Comparison of ENCODE assay signal across 21 mouse cellular contexts in the genomic region with DNA sequence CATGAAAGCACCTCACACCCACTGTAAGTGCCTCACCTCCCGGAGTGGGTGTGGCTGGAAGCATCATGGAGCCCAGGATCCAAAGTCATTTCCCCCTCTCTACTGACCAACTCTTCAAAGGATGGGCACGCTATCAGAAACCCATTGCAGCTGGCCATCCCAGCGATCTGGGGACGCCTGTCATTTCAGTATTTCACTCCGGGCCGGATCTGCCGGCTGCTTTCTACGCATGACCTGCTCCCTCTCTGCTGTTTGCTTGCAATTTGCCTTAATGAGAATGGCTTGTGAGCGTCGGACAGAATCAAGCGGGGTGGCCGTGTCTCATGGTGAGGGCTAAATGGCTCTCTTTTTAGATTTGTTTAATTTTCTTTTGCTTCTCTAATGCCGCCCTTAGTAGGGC.
"Had no signal": no experiment of that assay in that cellular context is flagged by ENCODE, and none has a peak within 500 bp of the region (broad histone marks: within the 10 kb centered on the region; RNA-seq: fewer than 3 reads in every experiment).

No protein-coding gene starts in this region.

- H3K36me3 ChIP-seq: liver, embryonic 12.5 days; liver, embryonic 15.5 days; midbrain, embryonic 13.5 days; stomach, embryonic 15.5 days had no signal

- H3K27me3 ChIP-seq: limb, embryonic 13.5 days; liver, embryonic 12.5 days; liver, embryonic 15.5 days; lung, embryonic 15.5 days; midbrain, embryonic 13.5 days; stomach, embryonic 15.5 days had no signal

- ATAC-seq: intestine, postnatal 0 days; liver, embryonic 12.5 days; midbrain, embryonic 13.5 days had no signal

- H3K4me3 ChIP-seq: left cerebral cortex, adult 2 months; limb, embryonic 10.5 days; limb, embryonic 13.5 days; liver, embryonic 12.5 days; liver, embryonic 15.5 days; lung, embryonic 15.5 days; megakaryocyte, embryonic 14.5 days; midbrain, embryonic 10.5 days; midbrain, embryonic 13.5 days; stomach, embryonic 15.5 days had no signal

- DNase-seq: kidney, adult 9 months; kidney, postnatal 25 days; layer of hippocampus, postnatal 36 days; liver; lung, adult 18-20 months; lung, postnatal 10 days; lung, postnatal 36 days; spleen, adult 18-20 months; thymus, adult 18-20 months; thymus, postnatal 4 days had no signal

- H3K4me2 ChIP-seq: limb, embryonic 13.5 days; liver, embryonic 12.5 days; liver, embryonic 15.5 days; lung, embryonic 15.5 days; midbrain, embryonic 13.5 days; stomach, embryonic 15.5 days had no signal

- H3K27ac ChIP-seq: left cerebral cortex, adult 2 months; limb, embryonic 10.5 days; limb, embryonic 13.5 days; liver, embryonic 12.5 days; liver, embryonic 15.5 days; lung, embryonic 15.5 days; midbrain, embryonic 10.5 days; midbrain, embryonic 13.5 days; stomach, embryonic 15.5 days had no signal

- H3K9ac ChIP-seq: limb, embryonic 13.5 days; liver, embryonic 12.5 days; liver, embryonic 15.5 days; lung, embryonic 15.5 days; midbrain, embryonic 13.5 days; stomach, embryonic 15.5 days had no signal

- H3K9me3 ChIP-seq: limb, embryonic 10.5 days; limb, embryonic 13.5 days; liver, embryonic 12.5 days; liver, embryonic 15.5 days; lung, embryonic 15.5 days; megakaryocyte, embryonic 14.5 days; midbrain, embryonic 10.5 days; midbrain, embryonic 13.5 days; stomach, embryonic 15.5 days had no signal
